Mouse (Mus musculus) cortical plate, adult 2 months (tissue): ENCODE measurements around the gene Wdr25.

Experiments
- CTCF ChIP-seq: fragments of 200-500 bp; IDR thresholded peaks from 2 replicates; pipeline ENCODE4 v1.5.1; 2011; ENCODE audit warnings: mild to moderate bottlenecking, control low read depth, low read length; ENCODE audit not compliant: insufficient read depth; ENCODE audit errors: extremely low read depth
- POLR2A ChIP-seq: fragments of 200-500 bp; IDR thresholded peaks from 2 replicates; pipeline ENCODE4 v1.6.1; 2011; ENCODE audit warnings: mild to moderate bottlenecking, low read length, control low read depth; ENCODE audit not compliant: insufficient read depth; ENCODE audit errors: extremely low read depth

GRCm38 (mm10) chr12:108940255-108940654 lies 46.8 kb downstream of the Wdr25 start:
- TF ChIP-seq POLR2A (no peak), CTCF (no peak)
